Mouse (Mus musculus): ENCODE results near the gene Spata2.

Spata2 gene

DNA sequence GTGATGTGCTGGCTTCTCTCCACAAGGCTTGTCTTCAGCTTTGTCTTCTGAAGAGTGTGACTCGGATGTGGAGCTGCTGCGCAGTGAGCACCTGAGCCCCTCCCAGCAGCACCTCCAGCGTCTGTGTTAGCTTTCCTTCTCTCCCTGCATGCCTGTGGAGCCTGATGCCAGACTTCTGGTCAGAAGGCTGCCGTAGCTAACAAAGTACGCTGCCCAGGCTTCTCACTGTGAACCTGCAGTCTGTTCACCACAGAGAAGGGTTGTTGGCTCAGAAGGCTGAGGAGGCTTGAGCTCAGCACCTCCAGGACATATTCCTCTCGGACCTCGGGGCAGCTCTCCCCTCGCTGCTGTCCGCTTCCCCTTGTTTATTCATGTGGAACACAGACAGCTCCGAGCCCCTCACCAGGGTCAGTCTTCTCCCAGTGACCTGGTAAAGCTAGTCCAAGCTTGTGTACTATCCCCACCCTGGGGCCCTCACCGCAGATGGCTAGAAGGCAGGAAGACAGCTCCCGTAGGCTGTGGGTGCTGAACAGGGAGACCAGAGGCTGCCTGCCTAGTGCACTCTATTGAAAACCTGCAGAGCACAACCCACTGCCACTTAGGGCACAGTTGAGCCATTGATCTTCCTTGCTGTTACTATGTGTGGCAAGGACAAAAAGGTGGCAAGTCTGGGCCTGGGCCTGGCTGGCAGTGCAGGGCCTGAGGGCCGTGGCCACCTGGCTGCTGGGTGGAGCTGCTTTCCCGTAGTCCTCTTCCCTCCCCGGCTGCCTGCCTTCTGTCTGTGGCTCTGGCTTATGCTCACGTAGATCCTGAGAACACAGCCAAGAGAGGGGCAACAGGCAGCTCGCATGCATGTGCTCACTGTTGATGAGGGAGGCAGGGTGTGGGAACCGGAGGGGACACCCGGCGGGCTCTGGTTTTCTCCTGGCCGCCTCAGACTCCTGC lies 43.1 kb downstream of the Spata2 start:
- in situ Hi-C loops (cut with MboI; ENCODE audit: low sequenced_read_pairs): no loop called here

DNA sequence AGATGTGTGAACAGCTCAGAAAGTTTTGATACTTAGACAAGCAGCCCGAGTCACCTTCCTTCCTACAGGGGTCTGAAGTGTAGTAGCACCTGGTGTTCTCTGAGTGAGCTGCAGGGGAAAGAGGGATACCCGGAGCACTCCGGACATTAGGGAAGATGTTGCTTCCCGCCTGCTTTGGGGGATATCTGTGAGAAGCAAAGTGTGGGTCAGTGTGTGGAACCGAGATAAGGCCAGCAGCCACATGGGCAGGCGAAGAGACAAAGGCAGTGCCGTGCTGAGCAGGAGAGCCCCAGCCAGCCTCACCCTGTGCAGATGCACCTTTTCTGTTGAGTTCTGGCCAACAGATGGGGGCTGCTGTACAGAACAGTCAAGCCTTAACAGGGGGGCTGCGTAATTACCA lies 45.1 kb downstream of the Spata2 start:
- in situ Hi-C loops (cut with MboI; ENCODE audit: low sequenced_read_pairs): no loop called here

DNA sequence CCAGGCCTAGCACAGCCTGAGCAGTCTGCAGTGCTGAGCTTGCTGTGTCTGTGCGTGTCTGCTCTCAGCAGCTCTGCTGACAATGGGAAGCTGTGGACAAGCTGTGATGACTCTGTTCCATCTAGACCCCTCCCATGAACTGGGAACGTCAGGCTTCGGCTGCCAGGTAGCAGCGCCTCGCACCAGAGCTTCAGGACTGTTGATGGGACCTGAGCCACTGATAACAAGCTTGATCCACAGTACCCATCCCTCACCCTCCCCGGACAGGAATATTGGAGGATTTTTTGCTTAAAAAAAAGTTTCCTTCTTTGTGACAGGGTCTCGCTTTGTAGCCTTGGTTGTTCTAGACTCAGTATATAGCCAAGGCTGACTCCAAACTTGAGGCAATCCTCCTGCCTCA lies 45.5 kb downstream of the Spata2 start:
- in situ Hi-C loops (cut with MboI; ENCODE audit: low sequenced_read_pairs): no loop called here

DNA sequence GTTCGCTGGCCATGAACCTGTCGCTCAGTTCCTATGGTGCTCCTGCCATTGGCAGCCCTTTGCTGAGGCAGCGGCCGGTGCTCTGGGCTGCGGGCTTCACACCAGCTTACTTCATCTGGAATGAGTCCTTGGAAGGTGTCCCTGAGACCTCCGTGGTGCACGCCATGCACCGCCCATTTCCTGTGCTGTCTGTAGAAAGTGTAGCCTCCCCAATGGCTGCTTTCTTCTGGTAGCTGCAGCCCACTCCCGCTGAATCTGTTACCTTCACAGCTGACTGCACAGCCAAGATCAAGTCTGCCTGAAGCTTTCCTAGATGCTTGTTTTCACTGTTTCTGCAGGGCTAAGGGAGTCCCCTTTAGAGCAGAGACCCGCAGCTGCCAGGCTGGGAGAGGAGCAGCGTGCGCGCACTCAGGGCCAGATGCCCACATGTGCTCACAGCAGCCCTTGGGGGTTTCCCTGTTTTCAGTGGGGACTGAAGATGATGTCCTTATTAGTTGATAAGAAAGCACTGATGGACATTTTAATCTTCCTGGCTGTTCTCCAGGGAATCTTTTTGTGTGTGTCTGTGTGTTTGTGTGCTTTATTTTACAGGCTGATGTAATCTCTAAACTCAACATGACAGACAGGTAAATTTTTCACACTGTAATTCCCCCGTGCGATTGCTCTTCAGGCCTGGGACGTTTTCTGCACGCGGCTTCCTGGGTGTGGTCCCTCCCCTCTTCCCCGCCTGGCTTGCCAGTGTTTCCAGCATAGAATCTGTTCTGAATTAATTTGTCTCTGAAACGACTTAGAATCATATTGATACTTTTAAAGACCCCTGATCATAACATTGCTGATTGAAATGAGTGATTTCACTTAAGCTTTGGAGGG lies 46.5 kb downstream of the Spata2 start:
- in situ Hi-C loops (cut with MboI; ENCODE audit: low sequenced_read_pairs): no loop called here

DNA sequence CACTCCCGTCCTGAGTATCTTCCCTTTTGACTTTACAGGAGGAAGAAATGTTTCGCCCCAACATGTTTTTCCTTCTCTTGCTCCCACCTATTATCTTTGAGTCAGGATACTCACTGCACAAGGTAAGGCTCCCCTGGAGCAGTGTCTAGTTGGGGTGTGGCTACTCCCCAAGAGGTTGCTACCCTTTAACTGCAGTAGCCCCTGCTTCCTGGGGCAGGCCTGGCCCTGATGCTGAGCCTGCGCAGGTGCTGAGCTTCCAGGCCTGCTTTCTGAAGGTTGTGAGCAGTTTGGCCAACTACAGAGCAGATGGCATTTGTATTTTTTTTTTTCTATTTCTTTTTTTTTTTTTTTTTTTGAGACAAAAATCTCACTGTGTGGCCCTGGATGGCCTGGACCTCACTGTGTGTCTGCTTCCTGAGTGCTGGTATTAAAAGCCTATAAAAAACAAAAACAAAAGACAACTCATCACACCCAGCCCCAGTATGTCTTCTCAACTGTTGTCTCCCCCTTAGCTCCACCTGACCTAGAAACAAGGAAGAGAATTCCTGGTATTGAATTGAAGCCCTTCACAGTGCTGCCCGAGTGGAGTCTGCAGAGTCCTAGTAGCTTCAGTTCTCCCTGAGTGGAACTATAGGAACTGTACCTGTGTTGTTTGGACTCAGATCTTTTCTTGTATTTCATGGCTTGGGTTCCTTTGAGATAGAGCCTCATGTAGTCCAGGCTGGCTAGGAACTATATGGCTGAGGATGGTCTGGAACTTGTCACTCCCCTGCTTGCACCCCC lies 49.1 kb downstream of the Spata2 start:
- in situ Hi-C loops (cut with MboI; ENCODE audit: low sequenced_read_pairs): no loop called here

DNA sequence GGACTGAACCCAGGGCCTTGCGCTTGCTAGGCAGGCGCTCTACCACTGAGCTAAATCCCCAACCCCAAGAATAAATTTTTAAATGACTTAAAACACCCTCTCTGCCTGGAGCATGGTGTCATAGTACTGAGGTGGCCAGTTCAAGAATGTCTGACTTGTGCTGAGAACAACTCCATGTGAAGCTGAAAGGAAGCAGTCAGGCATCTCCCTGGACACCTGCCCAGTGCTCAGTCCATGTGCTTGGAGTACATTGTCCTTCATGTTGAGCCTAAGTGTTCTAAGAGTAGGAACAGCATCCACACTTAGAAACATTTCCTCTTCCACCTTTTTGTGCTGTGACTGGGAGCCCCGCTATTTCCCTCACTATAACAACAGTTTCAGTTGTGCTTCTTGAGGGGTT lies 53.3 kb downstream of the Spata2 start:
- in situ Hi-C loops (cut with MboI; ENCODE audit: low sequenced_read_pairs): no loop called here

DNA sequence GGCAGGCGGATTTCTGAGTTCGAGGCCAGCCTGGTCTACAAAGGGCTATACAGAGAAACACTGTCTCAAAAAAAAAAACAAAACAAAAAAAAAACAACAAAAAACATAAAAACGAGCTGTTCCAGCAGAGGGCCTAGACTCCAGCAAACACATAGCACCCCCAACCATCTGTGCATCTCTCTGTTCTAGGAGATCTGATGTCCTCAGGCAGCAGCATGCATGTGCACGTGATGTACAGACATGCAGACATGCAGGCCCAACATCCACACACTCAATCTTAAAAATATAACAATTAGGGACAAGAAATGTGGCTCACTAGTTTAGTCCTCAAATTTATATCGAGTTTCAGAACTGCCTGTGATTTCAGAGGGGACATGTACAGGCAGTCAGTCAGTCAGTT lies 56.3 kb downstream of the Spata2 start:
- in situ Hi-C loops (cut with MboI; ENCODE audit: low sequenced_read_pairs): no loop called here

DNA sequence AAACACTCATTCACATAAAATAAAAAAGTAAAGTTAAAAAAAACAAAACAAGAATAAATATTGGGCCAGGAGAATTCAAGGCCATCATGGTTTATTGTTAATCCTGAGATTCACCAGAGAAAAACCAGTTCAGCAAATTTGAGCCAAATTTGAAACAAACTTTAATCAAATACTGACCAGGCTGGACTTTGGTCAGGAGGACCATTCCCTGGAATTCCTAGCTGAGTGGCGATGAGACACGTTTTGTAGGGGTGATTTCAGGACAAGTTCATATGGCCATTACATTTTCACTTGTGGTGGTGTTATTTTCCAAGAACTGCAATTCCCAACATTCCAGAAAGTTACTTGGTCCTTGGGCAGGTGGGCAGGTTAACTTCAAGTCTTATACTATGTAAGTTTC lies 57.1 kb downstream of the Spata2 start:
- in situ Hi-C loops (cut with MboI; ENCODE audit: low sequenced_read_pairs): no loop called here

DNA sequence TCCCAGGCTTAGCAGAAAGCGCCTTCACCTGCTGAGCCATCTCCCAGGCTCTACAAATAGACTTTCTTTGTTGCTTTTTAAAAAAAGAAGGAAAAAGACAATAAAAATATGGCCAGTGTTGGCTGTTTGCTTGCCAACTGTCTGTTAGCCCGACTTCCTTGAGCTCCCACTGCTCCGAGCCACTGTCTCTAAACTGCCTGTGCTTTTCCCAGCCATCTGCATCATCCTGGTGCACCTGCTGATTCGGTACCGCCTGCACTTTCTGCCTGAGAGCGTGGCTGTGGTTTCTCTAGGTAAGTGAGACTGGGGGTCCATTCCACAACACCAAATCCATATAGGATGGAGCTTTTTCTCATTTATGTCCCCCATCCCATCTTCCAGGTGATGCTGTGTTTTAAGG lies 58.1 kb downstream of the Spata2 start:
- in situ Hi-C loops (cut with MboI; ENCODE audit: low sequenced_read_pairs): no loop called here

DNA sequence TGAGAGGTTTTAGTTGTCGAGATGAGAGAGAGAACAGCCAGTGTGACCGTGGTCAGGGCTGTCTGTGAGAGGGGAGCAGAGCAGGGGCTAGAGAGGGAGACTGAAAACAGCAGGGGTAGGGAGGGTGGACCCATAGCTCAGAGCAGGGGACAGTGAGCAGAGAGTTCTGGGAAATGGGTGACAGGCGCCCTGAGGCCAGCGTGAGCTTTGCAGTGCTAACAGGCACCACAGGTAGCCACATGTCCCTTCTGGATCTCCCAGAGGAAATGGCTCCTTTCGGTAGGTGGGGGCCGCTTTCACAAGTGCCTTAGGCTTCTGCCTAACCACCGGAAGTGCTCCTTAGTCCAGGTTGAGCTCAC lies 61.3 kb downstream of the Spata2 start:
- in situ Hi-C loops (cut with MboI; ENCODE audit: low sequenced_read_pairs): no loop called here
